Mouse (Mus musculus): ENCODE results near the gene C1qtnf9. TPM values are rescaled to one million over a fixed set of nuclear protein-coding genes. Genes with fewer than 3 reads are reported as not detected.

C1qtnf9 gene
- polyA plus RNA-seq (2014; fragmentation: Nextera tagmentation; extraction: Ambion mirVana) = not detected in 2 replicates

DNA sequence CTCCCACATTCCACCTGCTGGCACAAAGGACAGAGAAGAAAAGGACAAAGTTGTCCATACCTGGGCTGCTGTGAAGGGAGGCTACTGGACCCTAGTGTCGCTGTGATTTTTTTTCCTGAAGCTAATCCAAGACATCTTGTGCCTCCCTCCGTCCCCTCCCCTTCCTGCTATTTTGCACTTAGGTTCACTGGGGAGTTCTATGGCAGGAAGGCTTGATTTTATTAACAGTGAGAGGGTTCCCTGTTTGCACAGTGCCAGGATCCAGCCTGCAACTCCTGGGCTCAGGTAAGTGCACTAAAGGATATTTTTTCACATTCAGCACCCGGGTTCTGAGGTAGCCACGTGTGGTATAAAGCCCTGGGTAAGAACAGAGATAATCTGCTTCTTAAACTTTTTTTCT lies at the start of gene C1qtnf9:
Gene C1qtnf9 (plus strand): TSS at position 251 of the 400 bp plus-strand sequence.
- Histone ChIP-seq H3K4me2 (ENCODE audit: low read depth) (no peak within 1 kb of the TSS), H3K27me3 (ENCODE audit: control insufficient read depth, insufficient read depth, low read length) (no peaks in the 10 kb centered on the region), H3K9me3 (ENCODE audit: control insufficient read depth, low read length) (no peaks in the 10 kb centered on the region), H3K4me1 (ENCODE audit: control insufficient read depth, insufficient read depth, low read length) (no peaks in the 10 kb centered on the region), H3K36me3 (ENCODE audit: control insufficient read depth, insufficient read depth, low read length) (no peaks in the 10 kb centered on the region), H3K9ac (ENCODE audit: low read length) (no peak within 1 kb of the TSS), H3K27ac (ENCODE audit: low read depth, low read length) (no peak within 1 kb of the TSS), H3K4me3 (ENCODE audit: low read depth, low read length) (no peak within 1 kb of the TSS)
- WGBS = 71% methylated on average over 4 of the region's 4 CpGs
- DNase-seq (ENCODE audit: low spot score) (no peak), ATAC-seq (ENCODE audit: insufficient read depth, low FRiP score, low TSS enrichment) (no peak)

DNA sequence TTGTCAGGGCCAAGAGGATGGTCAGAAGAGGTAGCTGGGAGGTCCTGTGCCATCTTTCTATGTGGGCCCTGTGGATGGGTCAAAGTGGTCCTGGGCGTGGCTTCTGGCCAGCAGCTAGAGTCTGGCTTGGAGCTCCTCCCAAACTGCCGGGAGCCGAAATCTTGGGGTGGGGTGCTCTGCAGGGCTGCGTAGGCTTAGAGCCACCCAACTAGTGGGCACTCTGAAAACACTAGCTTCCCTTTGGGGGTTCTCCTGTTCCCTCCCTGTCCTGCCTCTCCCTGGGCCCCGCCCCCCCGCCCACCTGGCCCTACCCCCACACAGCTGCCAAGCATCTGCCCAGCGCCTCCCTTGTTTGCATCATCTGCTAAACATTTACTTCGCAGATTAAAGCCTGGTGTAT lies 46.6 kb upstream of the C1qtnf9 start:
- no peaks in the 10 kb centered on the region for H3K9me3 ChIP-seq (ENCODE audit: control insufficient read depth, low read length)
- H3K9ac ChIP-seq (ENCODE audit: low read length) = no peak overlapping the region
- H3K4me3 ChIP-seq (ENCODE audit: low read depth, low read length) = no peak overlapping the region
- 61% methylated on average over 7 of the region's 8 CpGs for WGBS
- no peaks in the 10 kb centered on the region for H3K27me3 ChIP-seq (ENCODE audit: control insufficient read depth, insufficient read depth, low read length)
- ATAC-seq (ENCODE audit: insufficient read depth, low FRiP score, low TSS enrichment) (no peak), DNase-seq (ENCODE audit: low spot score) (no peak)
- no peaks in the 10 kb centered on the region; the same call in 1 of the 2 replicates for H3K36me3 ChIP-seq (ENCODE audit: control insufficient read depth, insufficient read depth, low read length)
- no peak overlapping the region for H3K4me2 ChIP-seq (ENCODE audit: low read depth)
- H3K27ac ChIP-seq (ENCODE audit: low read depth, low read length) = no peak overlapping the region
- no peaks in the 10 kb centered on the region for H3K4me1 ChIP-seq (ENCODE audit: control insufficient read depth, insufficient read depth, low read length)

DNA sequence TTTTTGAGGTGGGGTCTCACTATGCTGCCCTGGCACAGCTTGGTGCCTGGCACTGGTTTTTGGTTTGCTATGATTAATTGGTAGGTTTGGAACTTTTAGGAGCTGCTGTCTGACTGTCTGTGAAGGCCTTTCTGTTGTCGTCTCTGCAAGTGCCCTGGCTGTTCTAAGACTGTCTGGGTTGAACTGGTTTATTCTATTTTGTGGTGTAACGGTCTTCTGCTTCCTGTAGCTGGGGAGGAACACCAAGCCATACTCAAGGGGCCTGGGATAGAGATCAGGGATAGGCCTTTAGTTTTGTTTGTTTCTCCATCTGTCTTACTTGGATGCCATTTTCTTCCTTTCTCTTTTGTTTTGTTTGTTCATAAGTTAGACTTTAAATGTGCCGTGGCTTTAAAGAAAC lies 46.0 kb upstream of the C1qtnf9 start:
- ATAC-seq (ENCODE audit: insufficient read depth, low FRiP score, low TSS enrichment) (no peak), DNase-seq (ENCODE audit: low spot score) (no peak)
- H3K4me3 ChIP-seq (ENCODE audit: low read depth, low read length) = no peak overlapping the region
- H3K27me3 ChIP-seq (ENCODE audit: control insufficient read depth, insufficient read depth, low read length) = no peaks in the 10 kb centered on the region
- no peaks in the 10 kb centered on the region; the same call in 1 of the 2 replicates for H3K36me3 ChIP-seq (ENCODE audit: control insufficient read depth, insufficient read depth, low read length)
- no peak overlapping the region for H3K4me2 ChIP-seq (ENCODE audit: low read depth)
- H3K9ac ChIP-seq (ENCODE audit: low read length) = no peak overlapping the region
- 77% methylated on average over 3 of the region's 3 CpGs for WGBS
- H3K4me1 ChIP-seq (ENCODE audit: control insufficient read depth, insufficient read depth, low read length) = no peaks in the 10 kb centered on the region
- H3K27ac ChIP-seq (ENCODE audit: low read depth, low read length) = no peak overlapping the region
- no peaks in the 10 kb centered on the region for H3K9me3 ChIP-seq (ENCODE audit: control insufficient read depth, low read length)

DNA sequence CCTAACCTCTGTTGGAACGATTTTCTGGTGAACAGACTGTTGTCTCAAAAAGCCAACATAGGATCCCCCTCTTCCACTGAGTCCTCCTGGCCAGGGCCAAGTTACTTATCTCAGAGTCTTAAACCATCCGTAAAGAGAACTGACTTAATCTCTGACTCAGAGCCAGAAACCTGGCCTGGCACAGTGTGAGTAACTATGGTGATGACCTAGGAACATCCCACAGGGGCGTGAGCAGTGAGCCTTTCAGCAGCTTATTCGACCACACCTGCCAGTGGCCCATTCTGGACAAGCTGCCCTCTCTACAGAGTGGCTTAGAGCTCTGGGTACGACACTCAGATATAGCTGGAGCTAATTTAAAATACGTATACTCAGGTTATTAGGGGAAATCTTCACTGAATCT lies 41.8 kb upstream of the C1qtnf9 start:
- no peak for ATAC-seq (ENCODE audit: insufficient read depth, low FRiP score, low TSS enrichment)
- no peak for DNase-seq (ENCODE audit: low spot score)
- WGBS = 81% methylated on average over 6 of the region's 6 CpGs
- Histone ChIP-seq H3K4me2 (ENCODE audit: low read depth) (no peak overlapping the region), H3K4me1 (ENCODE audit: control insufficient read depth, insufficient read depth, low read length) (no peaks in the 10 kb centered on the region), H3K9ac (ENCODE audit: low read length) (no peak overlapping the region), H3K27ac (ENCODE audit: low read depth, low read length) (no peak overlapping the region), H3K36me3 (ENCODE audit: control insufficient read depth, insufficient read depth, low read length) (no peaks in the 10 kb centered on the region), H3K27me3 (ENCODE audit: control insufficient read depth, insufficient read depth, low read length) (no peaks in the 10 kb centered on the region), H3K9me3 (ENCODE audit: control insufficient read depth, low read length) (no peaks in the 10 kb centered on the region), H3K4me3 (ENCODE audit: low read depth, low read length) (no peak overlapping the region)

DNA sequence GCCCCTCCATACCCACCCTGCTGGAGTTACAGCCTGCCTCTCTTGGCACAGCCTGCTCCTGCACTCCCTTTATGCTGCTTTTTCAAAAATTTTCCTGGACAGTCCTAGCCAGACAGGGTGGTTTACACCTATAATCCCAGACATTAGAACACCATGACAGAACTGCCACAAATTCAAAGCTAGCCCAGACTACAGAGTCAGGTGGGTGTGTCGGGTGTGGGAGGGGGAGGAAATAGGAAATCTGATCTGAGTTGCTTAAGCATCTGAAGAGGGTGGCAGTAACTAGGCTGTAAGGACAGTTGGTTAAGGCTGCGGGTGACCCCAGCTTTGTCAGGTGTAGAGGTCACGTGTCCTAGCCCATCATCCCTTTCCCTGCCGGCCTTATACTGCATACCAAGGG lies 40.8 kb upstream of the C1qtnf9 start:
- no peak overlapping the region for H3K27ac ChIP-seq (ENCODE audit: low read depth, low read length)
- H3K9me3 ChIP-seq (ENCODE audit: control insufficient read depth, low read length) = no peaks in the 10 kb centered on the region
- 78% methylated on average over 4 of the region's 4 CpGs for WGBS
- H3K4me1 ChIP-seq (ENCODE audit: control insufficient read depth, insufficient read depth, low read length) = no peaks in the 10 kb centered on the region
- H3K36me3 ChIP-seq (ENCODE audit: control insufficient read depth, insufficient read depth, low read length) = no peaks in the 10 kb centered on the region
- no peak overlapping the region for H3K4me3 ChIP-seq (ENCODE audit: low read depth, low read length)
- H3K9ac ChIP-seq (ENCODE audit: low read length) = no peak overlapping the region
- H3K4me2 ChIP-seq (ENCODE audit: low read depth) = no peak overlapping the region
- H3K27me3 ChIP-seq (ENCODE audit: control insufficient read depth, insufficient read depth, low read length) = no peaks in the 10 kb centered on the region
- ATAC-seq (ENCODE audit: insufficient read depth, low FRiP score, low TSS enrichment) (no peak), DNase-seq (ENCODE audit: low spot score) (no peak)

DNA sequence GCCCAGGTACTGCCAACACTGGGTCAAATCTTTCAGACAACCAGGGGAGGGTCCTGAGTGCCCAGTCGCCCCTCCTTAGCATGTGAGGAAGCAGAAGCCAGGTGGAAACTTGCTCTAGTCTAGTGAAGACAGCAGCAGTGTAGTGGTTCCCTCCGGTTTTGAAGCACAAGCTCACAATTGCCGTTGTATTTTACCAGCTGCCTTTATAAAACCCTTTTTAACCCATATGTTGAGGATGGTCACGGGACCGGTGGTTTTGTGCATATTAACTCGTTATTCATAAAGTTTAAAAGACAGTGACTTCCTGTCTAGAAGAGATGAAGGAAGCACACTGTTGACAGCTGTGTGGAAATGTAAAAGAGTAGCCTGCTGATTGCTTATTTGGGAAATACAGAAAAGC lies 35.9 kb upstream of the C1qtnf9 start:
- 77% methylated on average over 6 of the region's 6 CpGs for WGBS
- DNase-seq (ENCODE audit: low spot score) (no peak), ATAC-seq (ENCODE audit: insufficient read depth, low FRiP score, low TSS enrichment) (no peak)
- H3K4me3 ChIP-seq (ENCODE audit: low read depth, low read length) = no peak overlapping the region
- H3K36me3 ChIP-seq (ENCODE audit: control insufficient read depth, insufficient read depth, low read length) = no peaks in the 10 kb centered on the region
- no peaks in the 10 kb centered on the region for H3K27me3 ChIP-seq (ENCODE audit: control insufficient read depth, insufficient read depth, low read length)
- no peaks in the 10 kb centered on the region for H3K9me3 ChIP-seq (ENCODE audit: control insufficient read depth, low read length)
- no peak overlapping the region for H3K4me2 ChIP-seq (ENCODE audit: low read depth)
- no peak overlapping the region for H3K27ac ChIP-seq (ENCODE audit: low read depth, low read length)
- peaks cover 15% of the 10 kb centered on the region; the same call in 1 of the 2 replicates for H3K4me1 ChIP-seq (ENCODE audit: control insufficient read depth, insufficient read depth, low read length)
- no peak overlapping the region for H3K9ac ChIP-seq (ENCODE audit: low read length)

DNA sequence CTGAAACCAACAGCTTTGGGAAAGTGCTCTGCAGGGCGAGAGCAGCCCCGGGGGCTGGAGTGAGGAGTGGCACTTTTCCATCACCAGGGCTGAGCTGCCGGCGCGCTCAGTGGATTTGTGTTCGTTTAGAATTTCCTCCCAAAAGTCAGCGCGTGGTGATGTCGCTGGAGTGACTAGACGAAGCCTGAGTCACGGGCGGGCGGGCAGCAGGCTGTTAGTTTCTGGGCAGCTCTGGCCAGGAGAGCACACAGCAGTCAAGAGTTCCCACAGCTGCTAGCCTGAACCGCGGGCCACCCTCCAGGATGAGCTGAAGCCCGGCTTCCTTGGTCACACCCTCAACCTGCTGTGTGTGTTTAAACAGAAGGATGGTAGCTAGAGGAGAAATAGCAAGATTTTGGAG lies 35.1 kb upstream of the C1qtnf9 start:
- Histone ChIP-seq H3K9ac (ENCODE audit: low read length) (no peak overlapping the region), H3K4me2 (ENCODE audit: low read depth) (no peak overlapping the region)
- no peak for ATAC-seq (ENCODE audit: insufficient read depth, low FRiP score, low TSS enrichment)

DNA sequence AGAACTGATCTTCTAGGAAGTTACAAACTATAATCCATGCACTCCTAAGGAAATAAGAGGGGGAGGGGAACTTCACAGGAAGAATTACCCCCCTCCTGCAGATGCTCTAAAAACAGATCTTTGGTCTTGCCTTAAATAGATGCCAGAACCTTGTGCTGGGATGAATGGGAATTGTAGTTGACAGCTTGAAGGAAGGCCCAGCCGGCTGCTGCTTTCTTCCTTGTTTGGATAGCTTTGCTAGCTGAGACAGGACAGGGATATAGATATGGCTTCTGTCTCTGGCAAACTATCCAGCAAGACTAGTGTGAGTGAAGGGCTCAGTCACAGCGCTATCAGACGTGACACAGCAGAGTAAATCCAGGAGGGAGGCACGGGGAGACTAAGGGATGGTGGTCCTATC lies 34.2 kb upstream of the C1qtnf9 start:
- Histone ChIP-seq H3K9me3 (ENCODE audit: control insufficient read depth, low read length) (no peaks in the 10 kb centered on the region), H3K9ac (ENCODE audit: low read length) (no peak overlapping the region), H3K4me2 (ENCODE audit: low read depth) (no peak overlapping the region), H3K27ac (ENCODE audit: low read depth, low read length) (no peak overlapping the region), H3K4me3 (ENCODE audit: low read depth, low read length) (no peak overlapping the region), H3K4me1 (ENCODE audit: control insufficient read depth, insufficient read depth, low read length) (peaks cover 19% of the 10 kb centered on the region; the same call in 1 of the 2 replicates), H3K27me3 (ENCODE audit: control insufficient read depth, insufficient read depth, low read length) (no peaks in the 10 kb centered on the region), H3K36me3 (ENCODE audit: control insufficient read depth, insufficient read depth, low read length) (no peaks in the 10 kb centered on the region)
- DNase-seq (ENCODE audit: low spot score) (no peak), ATAC-seq (ENCODE audit: insufficient read depth, low FRiP score, low TSS enrichment) (no peak)
- WGBS = 68% methylated on average over 4 of the region's 4 CpGs

More for the DNA sequence above, 35.1 kb upstream of the C1qtnf9 start:
- 33% methylated on average over 16 of the region's 16 CpGs for WGBS
- Histone ChIP-seq H3K4me3 (ENCODE audit: low read depth, low read length) (no peak overlapping the region), H3K9me3 (ENCODE audit: control insufficient read depth, low read length) (no peaks in the 10 kb centered on the region), H3K27me3 (ENCODE audit: control insufficient read depth, insufficient read depth, low read length) (no peaks in the 10 kb centered on the region), H3K4me1 (ENCODE audit: control insufficient read depth, insufficient read depth, low read length) (peaks cover 19% of the 10 kb centered on the region; the same call in 1 of the 2 replicates), H3K36me3 (ENCODE audit: control insufficient read depth, insufficient read depth, low read length) (no peaks in the 10 kb centered on the region), H3K27ac (ENCODE audit: low read depth, low read length) (no peak overlapping the region)
- peak; percentile 20 for DNase-seq (ENCODE audit: low spot score)

DNA sequence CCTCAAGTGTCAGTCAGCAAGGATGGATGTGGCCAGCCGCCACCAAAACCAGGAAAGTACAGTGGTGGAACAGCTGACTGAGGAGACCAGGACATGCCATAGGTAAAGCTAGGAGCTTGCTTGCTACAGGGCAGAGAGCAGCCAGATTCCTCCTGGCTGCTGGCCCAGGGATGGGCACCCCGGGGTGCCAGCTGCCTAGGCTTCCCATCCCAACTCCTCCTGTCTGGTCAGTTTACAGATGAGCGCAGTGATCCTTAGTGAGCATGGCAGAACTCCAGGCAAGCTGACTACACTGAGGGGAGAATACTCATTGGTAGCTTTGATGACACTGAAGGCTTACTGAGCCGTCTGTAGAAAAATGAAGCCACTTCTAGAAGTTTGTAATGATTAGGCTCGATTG lies 32.7 kb upstream of the C1qtnf9 start:
- WGBS = 67% methylated on average over 5 of the region's 5 CpGs
- no peaks in the 10 kb centered on the region for H3K36me3 ChIP-seq (ENCODE audit: control insufficient read depth, insufficient read depth, low read length)
- no peaks in the 10 kb centered on the region for H3K27me3 ChIP-seq (ENCODE audit: control insufficient read depth, insufficient read depth, low read length)
- no peak overlapping the region for H3K27ac ChIP-seq (ENCODE audit: low read depth, low read length)
- no peak overlapping the region for H3K9ac ChIP-seq (ENCODE audit: low read length)
- DNase-seq (ENCODE audit: low spot score) (no peak), ATAC-seq (ENCODE audit: insufficient read depth, low FRiP score, low TSS enrichment) (no peak)
- no peaks in the 10 kb centered on the region for H3K9me3 ChIP-seq (ENCODE audit: control insufficient read depth, low read length)
- peaks cover 19% of the 10 kb centered on the region; the same call in 1 of the 2 replicates for H3K4me1 ChIP-seq (ENCODE audit: control insufficient read depth, insufficient read depth, low read length)
- no peak overlapping the region for H3K4me3 ChIP-seq (ENCODE audit: low read depth, low read length)
- H3K4me2 ChIP-seq (ENCODE audit: low read depth) = no peak overlapping the region
